Mouse (Mus musculus) CH12.LX (cell line): ENCODE measurements around the gene Helz.

Experiments used
- CTCF ChIP-seq, 2 experiments: IDR thresholded peaks in 1 of 2; conservative IDR thresholded peaks in 1 of 2; 2 replicates each; pipeline ENCODE4 v1.5.1; 2011 to 2012; ENCODE audit warnings: low read depth in 2 of 2, low read length in 2 of 2, improper control_type of control experiment in 1 of 2, inconsistent platforms in 1 of 2, mild to moderate bottlenecking in 1 of 2, moderate library complexity in 1 of 2
- EP300 ChIP-seq: IDR thresholded peaks from 2 replicates; pipeline ENCODE4 v1.6.1; 2011; ENCODE audit warnings: low read length, improper control_type of control experiment
- MAX ChIP-seq: IDR thresholded peaks from 2 replicates; pipeline ENCODE4 v1.6.1; 2011; ENCODE audit warnings: low read length, improper control_type of control experiment
- MAZ ChIP-seq: IDR thresholded peaks from 2 replicates; pipeline ENCODE4 v1.6.1; 2012; ENCODE audit warnings: low read depth, mild to moderate bottlenecking, inconsistent platforms, low read length, improper control_type of control experiment, moderate library complexity
- PAX5 ChIP-seq: IDR thresholded peaks from 2 replicates; pipeline ENCODE4 v1.6.1; 2012; ENCODE audit warnings: low read length, inconsistent platforms, mixed read lengths
- ZC3H11A ChIP-seq: IDR thresholded peaks from 2 replicates; pipeline ENCODE4 v1.6.1; 2012; ENCODE audit warnings: low read depth, mild to moderate bottlenecking, inconsistent platforms, low read length, improper control_type of control experiment
- ZKSCAN1 ChIP-seq: IDR thresholded peaks from 2 replicates; pipeline ENCODE4 v1.6.1; 2012; ENCODE audit warnings: low read depth, inconsistent platforms, low read length, improper control_type of control experiment, borderline replicate concordance

GRCm38 (mm10) chr11:107662666-107663065 is 114.9 kb downstream of the Helz start:
- TF ChIP-seq ZKSCAN1 (no peak), CTCF (conservative IDR thresholded peaks at IDR 0.05 in 1 of 2, IDR thresholded peaks at IDR 0.05 in 1 of 2; ENCODE audit: low read depth in 2 of 2, low read length in 2 of 2) (no peak), MAX (no peak), EP300 (no peak), MAZ (no peak), ZC3H11A (no peak), PAX5 (no peak)
